Mouse (Mus musculus) liver, adult 2 months (tissue): ENCODE measurements at regions not wholly inside any gene's neighbourhood (a gene's known extent, or its start where the extent isn't known, plus 50 kb on each side); places are given as distances from the start of the nearest gene placed in this dataset.
A peak's percentile ranks its signal among the peaks of the same experiment; 100 is the strongest.

Experiments used
- DNase-seq: peaks from one replicate; pipeline ENCODE4 v3.0.0-alpha.2; 2011; ENCODE audit warnings: low read depth, low spot score; ENCODE audit errors: extremely low read depth
- H3K27ac ChIP-seq: fragments of 200-500 bp; replicated peaks from 2 replicates; pipeline ENCODE4 v1.5.1; 2012; ENCODE audit warnings: low read depth, mild to moderate bottlenecking, control low read depth, inconsistent platforms, low read length; ENCODE audit not compliant: insufficient read depth
- H3K27me3 ChIP-seq: fragments of 200-500 bp; 2 replicates; pipeline ENCODE4 v1.6.1; 2012; ENCODE audit warnings: mild to moderate bottlenecking, moderate library complexity, low read length, inconsistent platforms; ENCODE audit not compliant: control insufficient read depth, insufficient read depth
- H3K36me3 ChIP-seq: fragments of 200-500 bp; 2 replicates; pipeline ENCODE4 v1.6.1; 2012; ENCODE audit warnings: low read length, inconsistent platforms; ENCODE audit not compliant: control insufficient read depth, insufficient read depth
- H3K4me1 ChIP-seq: fragments of 200-500 bp; 2 replicates; pipeline ENCODE4 v1.6.1; 2011; ENCODE audit warnings: low read length; ENCODE audit not compliant: control insufficient read depth, insufficient read depth
- H3K4me3 ChIP-seq: fragments of 200-500 bp; 2 replicates; pipeline ENCODE4 v1.5.1; 2011; ENCODE audit warnings: low read depth, mild to moderate bottlenecking, control low read depth, low read length, moderate library complexity; ENCODE audit not compliant: insufficient read depth
- H3K79me2 ChIP-seq: fragments of 200-500 bp; 2 replicates; pipeline ENCODE4 v1.6.1; 2012; ENCODE audit warnings: inconsistent platforms, mild to moderate bottlenecking, low read length, moderate library complexity; ENCODE audit not compliant: control insufficient read depth, insufficient read depth
- H3K9ac ChIP-seq: fragments of 200-500 bp; 2 replicates; pipeline ENCODE4 v1.6.1; 2012; ENCODE audit warnings: low read depth, mild to moderate bottlenecking, control low read depth, inconsistent platforms, low read length
- CTCF ChIP-seq: fragments of 200-500 bp; IDR thresholded peaks from 2 replicates; pipeline ENCODE4 v1.5.1; 2011; ENCODE audit warnings: low read depth, low read length, control low read depth
- POLR2A ChIP-seq: fragments of 200-500 bp; IDR thresholded peaks from 2 replicates; pipeline ENCODE4 v1.6.1; 2011; ENCODE audit warnings: low read length, control low read depth; ENCODE audit not compliant: insufficient read depth; ENCODE audit errors: extremely low read depth
- WGBS: fragments of 180-500 bp; shearing (Covaris S2); methylation state at CpG from one replicate; pipeline ENCODE4 v1.1.7; 2018; 5-methylcytosine and 5-hydroxymethylcytosine counted together

DNA sequence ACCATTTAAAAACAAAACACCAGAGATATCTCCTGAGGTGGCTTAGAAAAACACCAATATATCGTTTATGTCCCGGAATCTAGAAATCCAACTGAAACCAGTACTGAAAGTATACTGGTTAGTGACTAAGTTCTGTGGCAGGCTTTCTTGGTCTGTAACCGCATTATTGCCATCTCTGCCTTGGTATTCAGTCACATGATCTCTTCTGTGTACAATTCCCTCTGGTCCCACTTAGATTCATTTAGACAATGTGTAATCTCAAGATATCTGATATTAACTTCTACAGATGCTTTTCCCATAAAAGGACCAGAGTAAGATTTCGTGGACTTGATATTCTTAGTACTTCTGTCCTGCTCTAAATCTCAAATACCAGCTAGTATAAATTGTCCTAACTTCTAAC is 414.7 kb downstream of the Ptprc start:
- no peaks in the 10 kb centered on the region for H3K27me3 ChIP-seq
- DNase-seq = no peak
- no peak overlapping the region for H3K27ac ChIP-seq
- TF ChIP-seq POLR2A (no peak), CTCF (no peak)
- no peak overlapping the region for H3K9ac ChIP-seq
- H3K4me1 ChIP-seq = no peaks in the 10 kb centered on the region
- WGBS = 93% methylated on average over 4 of the region's 4 CpGs
- H3K4me3 ChIP-seq = no peak overlapping the region
- no peaks in the 10 kb centered on the region for H3K79me2 ChIP-seq
- no peaks in the 10 kb centered on the region for H3K36me3 ChIP-seq

DNA sequence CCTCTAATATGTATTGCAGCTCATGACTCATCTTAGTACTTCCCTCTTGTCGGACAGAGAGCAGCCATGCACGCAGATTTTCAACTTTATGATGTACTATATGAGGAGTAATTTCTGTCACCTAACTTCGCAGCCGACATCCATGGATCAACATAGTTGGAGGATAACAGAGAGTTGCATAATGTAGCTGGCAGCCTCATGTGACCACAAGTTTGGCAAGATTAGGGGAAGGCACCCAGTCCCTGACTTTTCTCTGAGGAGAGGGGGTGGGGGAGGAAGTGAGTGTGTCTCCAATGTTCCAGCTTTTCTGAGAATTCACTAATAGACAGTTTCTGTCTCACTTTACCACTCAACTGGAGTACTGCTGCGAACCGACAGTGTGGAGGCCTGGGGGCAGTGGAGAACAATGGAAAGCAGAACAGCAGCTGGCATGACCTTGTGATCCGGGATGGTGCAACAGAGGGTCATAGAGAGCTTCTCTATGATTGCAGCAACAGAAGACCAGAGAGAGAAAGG is 424.0 kb downstream of the Ptprc start:
- no peaks in the 10 kb centered on the region for H3K27me3 ChIP-seq
- 56% methylated on average over 7 of the region's 7 CpGs for WGBS
- TF ChIP-seq CTCF (no peak), POLR2A (no peak)
- no peak overlapping the region for H3K9ac ChIP-seq
- H3K27ac ChIP-seq = no peak overlapping the region
- DNase-seq = peak; percentile 84
- no peaks in the 10 kb centered on the region for H3K79me2 ChIP-seq
- H3K4me1 ChIP-seq = no peaks in the 10 kb centered on the region
- H3K36me3 ChIP-seq = no peaks in the 10 kb centered on the region
- H3K4me3 ChIP-seq = no peak overlapping the region

DNA sequence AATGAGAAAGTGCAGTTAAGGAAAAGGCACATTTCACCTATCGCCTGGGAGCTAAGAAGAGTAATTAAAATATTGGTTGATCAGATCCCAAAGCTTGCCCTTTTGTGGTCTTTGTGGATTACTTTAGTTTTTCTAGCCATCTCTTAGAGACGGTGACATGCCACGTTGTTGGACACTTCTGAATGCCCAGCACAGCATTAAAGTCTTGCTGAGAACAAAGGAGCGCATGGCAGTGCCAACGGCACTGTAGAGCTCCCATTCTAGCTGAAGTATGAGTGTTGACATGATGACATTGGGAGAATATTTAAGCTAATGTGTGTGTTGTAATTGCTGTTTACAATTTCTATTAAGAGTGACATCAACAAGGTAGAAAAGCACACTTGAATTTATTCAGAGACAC is 424.6 kb downstream of the Ptprc start:
- 87% methylated on average over 5 of the region's 5 CpGs for WGBS
- DNase-seq = no peak
- TF ChIP-seq CTCF (no peak), POLR2A (no peak)
- H3K36me3 ChIP-seq = no peaks in the 10 kb centered on the region
- no peaks in the 10 kb centered on the region for H3K27me3 ChIP-seq
- H3K4me3 ChIP-seq = no peak overlapping the region
- no peak overlapping the region for H3K27ac ChIP-seq
- no peaks in the 10 kb centered on the region for H3K4me1 ChIP-seq
- no peaks in the 10 kb centered on the region for H3K79me2 ChIP-seq
- H3K9ac ChIP-seq = no peak overlapping the region

DNA sequence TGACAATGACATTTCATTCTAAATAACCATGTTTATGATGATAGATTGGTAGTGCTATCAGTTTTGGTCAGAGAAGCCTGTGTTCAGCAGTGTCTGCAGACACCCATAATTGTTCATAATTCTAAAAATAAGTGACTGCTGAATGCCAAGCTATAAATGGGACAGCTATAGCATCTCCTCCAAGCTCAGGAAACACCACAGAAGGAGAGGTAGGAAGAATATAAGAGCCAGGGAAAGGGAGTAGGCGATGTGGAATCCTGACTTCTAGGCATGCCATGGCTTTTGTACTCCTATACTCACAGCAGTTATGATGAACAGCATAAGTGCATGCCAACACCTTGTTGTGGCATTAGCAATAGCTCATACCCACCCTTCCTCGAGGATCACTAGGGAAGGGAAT is 429.4 kb downstream of the Ptprc start:
- Histone ChIP-seq H3K9ac (no peak overlapping the region), H3K4me1 (no peaks in the 10 kb centered on the region), H3K36me3 (no peaks in the 10 kb centered on the region), H3K4me3 (no peak overlapping the region), H3K27me3 (no peaks in the 10 kb centered on the region), H3K27ac (no peak overlapping the region), H3K79me2 (no peaks in the 10 kb centered on the region)
- TF ChIP-seq CTCF = no peak
- TF ChIP-seq POLR2A = no peak
- WGBS = 62% methylated on average over 2 of the region's 2 CpGs
- DNase-seq = no peak

- no peak for DNase-seq
- TF ChIP-seq POLR2A = no peak
- no peak for TF ChIP-seq CTCF
- no peak overlapping the region for H3K9ac ChIP-seq
- H3K4me3 ChIP-seq = no peak overlapping the region
- no peaks in the 10 kb centered on the region for H3K79me2 ChIP-seq
- H3K4me1 ChIP-seq = no peaks in the 10 kb centered on the region
- 13% methylated on average over 1 of the region's 1 CpGs for WGBS
- H3K27ac ChIP-seq = no peak overlapping the region
- no peaks in the 10 kb centered on the region for H3K27me3 ChIP-seq
- H3K36me3 ChIP-seq = no peaks in the 10 kb centered on the region
Measured at GRCm38 (mm10) chr1:137738157-137738851, 437.2 kb downstream of the Ptprc start.

GRCm38 (mm10) chr1:137703882-137704281 is 471.6 kb downstream of the Ptprc start:
- no peak for DNase-seq
- Histone ChIP-seq H3K9ac (no peak overlapping the region), H3K4me1 (no peaks in the 10 kb centered on the region), H3K27ac (no peak overlapping the region), H3K36me3 (no peaks in the 10 kb centered on the region), H3K79me2 (no peaks in the 10 kb centered on the region), H3K4me3 (no peak overlapping the region), H3K27me3 (no peaks in the 10 kb centered on the region)
- TF ChIP-seq POLR2A (no peak), CTCF (no peak)
- WGBS = 69% methylated on average over 3 of the region's 3 CpGs
